Mouse (Mus musculus): Measurements from ENCODE around the gene Zdhhc19.

Zdhhc19 gene

DNA sequence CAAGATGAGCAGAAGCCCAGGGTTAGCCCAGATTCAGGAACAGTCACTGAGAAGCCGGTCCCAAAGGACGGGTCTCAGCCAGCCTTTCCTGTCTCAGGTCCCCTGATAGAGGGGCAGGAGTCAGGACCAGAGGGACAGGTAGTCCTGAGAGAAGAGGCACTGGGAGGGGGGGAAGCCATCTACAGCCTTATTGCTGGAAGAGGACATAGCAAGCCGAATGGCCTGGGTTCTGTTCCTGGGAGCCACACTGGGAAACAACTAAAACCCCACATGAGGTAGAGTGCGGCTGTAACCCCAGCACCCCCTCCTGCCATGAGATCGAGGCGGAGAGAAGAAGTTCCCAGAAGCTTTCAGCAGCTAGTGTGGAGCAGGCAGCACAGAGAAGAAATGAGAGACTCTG lies 17.9 kb downstream of the Zdhhc19 start:
- CTCF ChIA-PET: no interaction called here

DNA sequence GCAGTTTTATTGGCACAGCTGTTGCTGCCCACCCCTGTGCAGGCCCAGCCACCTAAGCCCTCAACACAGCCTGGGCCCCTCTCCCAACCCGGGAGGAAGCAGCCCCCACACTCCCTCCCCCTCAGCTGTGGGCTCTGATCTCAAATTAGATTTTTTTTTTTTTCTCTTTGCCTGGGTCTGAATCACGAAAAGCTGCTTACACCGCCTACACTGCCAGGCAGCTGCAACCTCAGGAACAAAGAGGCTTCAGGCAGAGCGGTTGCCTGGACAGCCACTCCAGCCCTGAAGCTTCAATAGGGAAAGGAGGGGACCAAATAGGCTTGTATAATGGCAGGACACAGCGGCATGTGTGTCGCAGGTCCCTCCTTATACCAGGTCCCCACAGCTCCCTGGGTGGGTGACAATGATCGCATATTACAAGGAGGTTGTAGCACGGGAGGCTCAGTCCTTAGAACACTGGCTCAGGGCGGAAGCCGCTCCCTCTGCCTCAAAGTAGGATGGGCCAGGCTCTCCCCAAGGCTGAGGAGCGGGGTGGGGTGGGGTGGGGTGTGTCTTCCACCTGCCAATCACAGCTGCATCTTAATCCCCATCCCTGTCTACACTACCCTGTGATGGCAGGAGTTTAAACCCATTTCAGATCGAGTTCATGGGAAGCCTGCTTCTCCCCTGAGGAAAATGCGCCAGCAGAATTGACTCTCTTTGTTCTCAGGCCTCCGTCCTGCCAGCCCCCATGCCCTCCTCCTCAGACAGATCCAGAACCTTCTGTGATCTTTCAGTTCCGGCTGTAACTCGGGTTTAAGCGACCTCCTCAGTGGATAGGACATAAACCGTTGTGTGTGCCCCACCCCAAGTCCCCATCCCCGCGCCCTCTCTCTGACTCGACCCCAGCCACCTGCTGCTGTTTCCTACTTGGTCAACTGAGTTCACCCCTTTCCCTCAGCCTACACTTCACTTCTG lies 20.2 kb downstream of the Zdhhc19 start:
- CTCF ChIA-PET: no interaction called here

DNA sequence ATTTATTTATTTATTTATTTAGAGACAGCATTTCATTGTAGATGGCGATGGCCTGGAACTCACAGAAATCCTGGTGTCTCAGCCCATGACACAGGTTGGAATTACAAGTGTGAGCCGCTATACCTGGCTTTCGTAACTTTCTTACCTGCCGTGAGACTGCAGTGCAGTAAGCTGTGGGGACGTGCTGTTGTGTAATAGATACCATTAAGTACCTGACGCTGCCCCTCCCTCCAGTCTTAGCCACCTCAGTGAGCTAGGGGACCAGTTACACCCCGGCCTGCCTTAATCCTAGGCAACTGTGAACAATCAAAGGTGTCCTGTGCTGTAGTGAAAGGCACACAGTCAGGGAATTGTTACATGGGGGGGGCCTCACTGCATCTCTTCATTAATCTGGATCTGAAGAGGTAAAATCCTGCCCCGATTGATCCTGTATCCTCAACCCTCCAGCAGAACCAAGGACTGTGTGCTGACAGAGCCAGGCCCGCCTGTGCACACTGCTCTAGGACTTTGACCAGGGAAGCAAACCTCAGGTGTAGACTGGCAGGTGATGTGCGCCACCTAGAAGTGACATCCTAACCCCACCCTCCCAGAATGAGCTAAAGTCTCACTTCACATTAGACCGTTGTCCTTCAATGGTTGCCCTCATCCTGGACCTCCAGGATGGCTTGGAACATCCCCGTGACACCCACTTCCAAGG lies 21.9 kb downstream of the Zdhhc19 start:
- CTCF ChIA-PET: interaction anchor here (0.6 kb wide), 2 partner anchors 17 to 1090 kb away, joined by 3 to 6 read pairs; no protein-coding TSS in a partner anchor

DNA sequence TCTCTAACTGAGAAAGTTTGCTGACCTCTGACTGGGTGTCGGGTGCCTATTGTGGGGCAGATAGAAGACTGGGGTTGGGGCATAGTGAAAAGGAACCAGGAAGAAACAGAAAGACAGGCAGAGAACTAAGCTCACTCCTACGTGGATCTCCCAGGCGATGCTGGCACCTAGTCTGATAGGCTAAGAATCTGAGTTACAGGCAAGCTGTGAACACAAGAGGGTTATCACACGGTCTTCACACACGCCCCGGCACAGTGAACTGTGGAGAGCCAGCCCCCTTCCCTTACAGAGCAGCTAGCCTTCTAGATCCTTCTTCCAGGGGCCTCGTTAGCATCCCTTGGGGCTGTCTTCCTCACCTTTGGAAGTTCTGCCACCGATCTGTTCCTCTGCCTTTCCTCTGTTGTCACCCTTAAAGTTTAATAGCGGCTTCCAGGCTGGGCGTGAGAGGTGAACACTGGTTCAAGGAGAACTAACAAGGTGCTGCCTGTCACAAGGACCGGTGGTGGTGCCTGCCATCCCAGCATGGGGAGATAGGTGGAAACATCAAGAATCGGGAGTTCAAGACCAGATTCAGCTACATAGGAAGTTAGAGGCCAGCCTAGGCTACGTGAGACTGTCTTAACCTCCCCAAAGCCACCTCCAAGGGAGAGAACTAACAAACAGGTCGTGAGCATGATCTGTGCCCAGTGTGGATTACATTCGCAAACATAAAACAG lies 23.7 kb downstream of the Zdhhc19 start:
- CTCF ChIA-PET: interaction anchor here (0.6 kb wide), 1 partner anchor 14 kb away, joined by 3 read pairs; no protein-coding TSS in a partner anchor

DNA sequence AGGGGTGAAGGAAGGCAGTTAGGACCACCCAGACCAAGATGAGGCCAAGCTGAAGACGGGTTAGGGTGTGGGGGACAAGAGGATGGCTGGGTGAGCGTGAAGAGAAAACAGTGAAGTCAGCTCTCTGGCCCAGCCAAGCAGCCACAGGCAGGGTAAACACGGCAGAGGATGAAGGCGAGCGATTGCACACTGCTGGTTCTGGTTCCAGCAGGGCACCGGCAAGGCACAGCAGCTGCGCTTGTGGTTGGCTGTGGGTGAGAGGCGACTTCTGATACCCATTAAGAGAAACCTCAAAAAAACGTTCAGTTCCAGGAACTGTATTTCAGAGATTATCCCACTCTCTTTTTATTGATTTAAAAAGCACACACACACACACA lies 24.3 kb downstream of the Zdhhc19 start:
- CTCF ChIA-PET: interaction anchor here (0.6 kb wide), 1 partner anchor 14 kb away, joined by 3 read pairs; no protein-coding TSS in a partner anchor

DNA sequence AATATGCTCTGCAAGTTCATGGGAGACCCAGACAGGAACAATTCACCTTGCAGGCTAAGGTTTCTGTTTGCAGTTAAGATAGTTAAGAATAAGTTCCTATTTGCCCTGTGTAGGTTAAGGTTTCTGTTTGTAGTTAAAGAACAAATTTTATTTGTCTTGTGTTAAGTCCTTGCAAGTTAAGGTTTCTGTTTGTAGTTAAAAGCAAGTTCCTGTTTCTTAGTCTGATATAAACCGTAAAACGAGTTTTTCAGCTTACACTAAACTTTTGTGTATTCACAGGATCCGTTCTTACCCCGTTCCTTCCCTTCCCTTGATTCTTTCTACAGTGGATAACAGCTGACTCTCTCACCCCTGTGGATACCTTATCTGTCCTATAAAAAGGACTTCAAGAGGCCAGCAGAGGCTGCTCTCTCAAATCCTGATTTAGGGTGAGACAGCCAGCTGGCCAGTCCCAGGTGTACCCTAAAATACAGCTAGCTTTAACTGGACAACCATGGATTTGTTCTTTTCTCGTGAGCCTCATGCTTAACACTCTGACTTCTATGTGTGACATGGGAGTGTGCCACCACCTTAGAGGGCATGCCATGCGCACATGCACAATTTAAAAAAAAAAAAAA lies 26.6 kb downstream of the Zdhhc19 start:
- CTCF ChIA-PET: no interaction called here

DNA sequence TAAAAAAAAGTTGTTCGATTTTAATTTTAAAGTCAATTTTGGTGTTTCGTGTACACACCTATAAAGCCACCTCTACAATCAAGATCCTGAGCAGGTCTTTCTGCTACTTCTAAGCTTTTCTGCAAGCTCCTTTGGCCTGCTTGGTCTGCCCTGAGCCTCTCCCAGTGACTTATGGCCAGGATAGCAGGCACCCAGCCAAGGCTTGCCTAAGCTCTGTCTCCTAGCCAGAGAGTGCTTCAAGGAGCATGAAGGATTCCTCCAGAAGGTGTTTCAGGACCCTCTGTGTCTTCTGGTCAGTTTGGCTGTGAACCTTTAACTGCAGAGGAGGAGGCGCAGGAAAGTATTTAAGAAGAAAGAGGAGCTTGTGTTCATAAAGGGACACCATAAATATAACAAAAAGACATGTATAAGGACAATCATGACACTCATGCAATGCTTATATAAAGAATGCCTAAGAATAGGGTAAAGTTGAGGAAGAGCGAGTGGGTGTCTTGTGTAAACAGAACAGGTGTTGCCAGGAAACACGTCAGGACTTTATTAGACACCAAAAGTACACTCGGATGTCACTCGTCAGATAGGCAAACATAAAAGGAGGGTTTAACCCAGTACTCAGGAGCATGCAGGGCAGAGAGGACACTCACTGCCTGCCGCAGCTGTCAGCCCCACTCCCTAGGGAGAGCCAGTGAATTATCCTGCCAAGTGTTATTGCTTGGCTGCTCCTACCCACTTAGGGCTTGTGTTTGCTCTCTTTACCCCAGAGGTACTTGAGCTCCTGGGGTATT lies 27.6 kb downstream of the Zdhhc19 start:
- CTCF ChIA-PET: no interaction called here

DNA sequence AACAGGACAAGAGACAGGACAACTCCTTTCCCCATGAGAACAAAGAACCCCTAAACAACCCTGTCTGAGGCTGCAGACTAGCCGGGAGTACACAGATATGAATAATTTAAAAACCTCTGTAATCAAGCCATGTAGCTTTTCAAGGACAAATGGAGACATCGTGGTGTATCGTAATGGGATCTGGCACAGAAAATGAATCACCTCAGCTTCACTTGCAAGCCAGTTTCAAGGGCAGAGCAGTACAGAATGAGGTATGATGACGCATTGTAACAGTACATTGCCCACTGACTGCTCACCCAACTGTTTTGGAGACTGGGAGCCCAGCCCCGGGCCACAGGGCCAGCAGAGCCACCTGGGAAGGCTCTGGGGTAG lies 28.2 kb downstream of the Zdhhc19 start:
- CTCF ChIA-PET: no interaction called here

DNA sequence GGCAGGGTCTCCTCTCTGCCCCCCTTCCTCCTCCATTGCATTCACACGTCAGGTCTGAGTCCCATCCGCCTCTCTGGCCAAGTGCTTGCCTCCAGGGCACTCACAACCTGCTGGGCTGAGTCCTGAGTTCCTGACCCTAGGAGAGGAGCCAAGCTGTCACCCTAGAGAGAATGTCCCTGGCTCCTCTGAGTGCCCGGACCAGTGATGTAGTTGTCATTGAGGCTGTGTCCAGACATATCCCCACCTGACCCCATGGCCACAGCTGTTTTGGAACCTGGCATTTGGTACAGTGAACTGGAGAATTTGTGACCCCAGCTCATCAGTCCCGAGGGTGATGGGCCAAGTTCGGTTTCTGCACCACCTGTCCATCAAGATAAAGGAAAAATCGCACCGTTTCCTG lies 30.8 kb downstream of the Zdhhc19 start:
- CTCF ChIA-PET: interaction anchor here (0.6 kb wide), 1 partner anchor 13 kb away, joined by 3 read pairs; no protein-coding TSS in a partner anchor

DNA sequence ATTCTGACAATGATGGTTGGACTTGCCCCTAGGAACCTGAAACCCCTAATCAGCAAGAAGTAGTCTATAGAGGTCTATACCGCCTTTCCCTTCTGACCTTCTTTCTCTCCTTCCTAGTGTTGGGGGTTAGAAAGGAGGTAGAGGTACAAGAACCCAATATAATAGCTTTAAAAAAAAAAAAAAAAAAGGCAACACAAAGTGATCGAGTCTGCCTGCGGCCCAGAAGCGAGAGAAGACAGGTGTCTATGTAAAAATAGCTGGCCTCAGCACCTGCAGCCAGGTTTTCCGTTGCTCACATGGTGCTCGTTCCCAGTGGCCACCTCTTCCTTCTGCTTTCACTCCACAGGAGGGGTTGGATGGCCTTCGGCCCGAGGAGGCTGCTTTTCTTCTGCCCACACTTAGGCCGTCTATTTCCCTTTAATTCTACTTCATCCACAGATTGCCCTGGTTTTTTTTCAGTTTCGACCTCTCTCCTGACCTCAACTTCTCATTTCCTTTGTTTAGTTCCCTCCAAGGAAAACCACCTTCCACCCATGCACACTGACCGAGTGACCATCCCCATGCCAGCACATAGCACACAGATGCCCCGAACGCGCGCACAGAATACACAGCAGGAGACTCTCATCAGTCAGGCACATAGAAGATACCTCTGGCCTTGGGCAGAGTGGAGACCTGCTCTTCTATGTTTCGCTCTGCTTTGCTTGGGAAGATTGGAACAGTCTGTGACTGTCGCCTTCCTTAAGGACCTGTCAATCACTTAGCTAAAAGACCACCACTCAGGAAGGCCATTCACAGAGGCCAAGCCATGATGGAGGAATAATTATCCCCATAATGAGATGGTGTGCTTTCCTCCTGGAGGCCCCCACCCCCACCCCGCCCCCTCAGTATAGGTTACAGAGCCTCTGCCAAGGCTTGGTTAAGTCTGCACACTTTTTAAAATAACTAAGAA lies 37.1 kb downstream of the Zdhhc19 start:
- CTCF ChIA-PET: interaction anchor here (0.6 kb wide), 3 partner anchors 13 to 1748 kb away, joined by 3 to 19 read pairs (median 4); no protein-coding TSS in a partner anchor

DNA sequence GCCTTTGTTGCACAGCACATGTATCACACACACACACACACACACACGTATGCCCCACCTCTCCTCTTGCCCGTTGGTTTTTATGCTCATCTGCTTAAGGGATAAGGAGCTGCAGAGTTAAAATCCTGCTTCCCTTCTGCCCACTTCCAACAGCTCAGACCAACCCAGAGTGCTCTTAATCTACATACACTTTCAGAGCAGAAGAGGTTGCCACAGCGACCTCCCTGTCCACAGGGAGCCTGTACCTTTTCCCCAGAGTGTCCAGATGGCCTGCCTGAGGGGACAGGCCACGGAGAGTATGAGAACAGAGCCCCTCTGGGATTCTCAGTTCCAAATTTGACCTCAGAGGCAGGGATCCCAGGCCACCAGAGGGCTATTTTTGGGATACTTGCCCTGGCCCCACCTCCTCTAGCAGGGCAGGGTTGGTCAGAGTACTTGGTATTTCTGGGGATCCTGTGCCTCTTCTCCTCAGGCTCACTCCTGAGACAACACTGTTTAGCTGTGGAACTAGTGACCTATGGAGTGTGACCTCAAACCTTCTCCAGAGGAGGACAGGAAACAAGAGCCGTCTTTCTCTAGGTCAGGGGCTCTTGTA lies 39.2 kb downstream of the Zdhhc19 start:
- CTCF ChIA-PET: interaction anchor here (0.7 kb wide), 2 partner anchors 17 to 43 kb away, joined by 6 to 12 read pairs; no protein-coding TSS in a partner anchor

DNA sequence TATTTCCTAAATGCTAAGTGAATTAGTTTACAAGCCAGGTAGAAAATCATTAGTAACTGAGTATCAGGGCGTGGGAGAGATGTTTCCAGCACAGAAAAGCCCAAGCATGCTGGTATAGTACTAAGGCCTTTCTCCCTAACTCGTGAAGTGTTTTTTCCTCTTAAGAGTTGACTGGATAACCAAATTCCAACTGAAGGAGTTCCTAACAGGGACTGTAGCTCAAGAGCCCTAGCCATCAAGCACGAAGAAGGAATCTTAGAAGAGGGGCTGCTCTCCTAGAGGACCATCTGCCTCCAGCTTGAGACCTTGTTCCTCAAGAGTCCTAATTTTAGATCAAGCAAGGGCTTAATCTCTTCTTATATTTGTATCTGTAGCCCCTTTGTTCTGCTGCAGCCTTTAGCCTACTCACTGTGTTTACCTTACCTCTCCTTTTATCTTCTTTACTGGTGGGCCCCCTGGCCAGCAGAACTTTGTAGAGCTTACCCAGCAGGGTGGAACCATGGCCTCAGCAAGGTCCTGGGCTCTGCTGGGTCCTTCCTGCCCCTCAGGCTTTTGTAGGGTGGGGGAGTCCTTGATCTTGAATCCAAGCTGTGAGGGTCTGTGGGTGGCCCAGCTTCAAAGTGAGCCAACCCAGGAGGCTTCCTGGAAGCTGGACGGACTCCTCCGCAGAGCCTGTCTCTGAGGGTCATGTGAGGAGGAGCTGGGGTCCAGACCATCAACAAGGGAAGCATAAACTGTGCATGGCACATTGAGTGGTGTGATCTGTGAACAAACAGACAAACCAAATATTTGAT lies 42.0 kb downstream of the Zdhhc19 start:
- CTCF ChIA-PET: interaction anchor here (0.7 kb wide), 1 partner anchor 27 kb away, joined by 4 read pairs; no protein-coding TSS in a partner anchor

DNA sequence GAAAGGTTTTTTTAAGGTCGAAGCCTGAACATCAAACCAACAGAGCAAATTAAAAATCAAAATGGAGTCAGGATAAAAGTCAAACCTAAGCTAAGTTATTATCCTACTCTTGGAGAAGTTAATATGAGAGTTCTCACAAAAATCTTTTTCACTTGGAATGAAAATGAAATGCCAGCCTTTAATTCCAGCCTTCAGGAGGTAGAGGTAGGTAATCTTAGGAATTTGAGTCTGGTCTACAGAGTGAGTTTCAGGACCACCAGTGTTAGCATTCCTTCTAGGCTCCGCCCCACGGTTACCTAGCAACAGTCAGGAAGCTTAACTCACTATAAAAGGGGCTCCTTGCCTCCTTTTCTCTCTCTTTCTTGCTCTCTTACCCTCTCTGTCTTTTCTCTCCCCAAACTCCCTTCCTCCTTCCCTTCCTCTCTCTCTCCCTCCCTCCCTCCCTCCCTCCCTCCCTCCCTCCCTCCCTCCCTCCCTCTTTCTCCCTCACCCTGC lies 42.7 kb downstream of the Zdhhc19 start:
- CTCF ChIA-PET: interaction anchor here (0.7 kb wide), 1 partner anchor 28 kb away, joined by 4 read pairs; no protein-coding TSS in a partner anchor

DNA sequence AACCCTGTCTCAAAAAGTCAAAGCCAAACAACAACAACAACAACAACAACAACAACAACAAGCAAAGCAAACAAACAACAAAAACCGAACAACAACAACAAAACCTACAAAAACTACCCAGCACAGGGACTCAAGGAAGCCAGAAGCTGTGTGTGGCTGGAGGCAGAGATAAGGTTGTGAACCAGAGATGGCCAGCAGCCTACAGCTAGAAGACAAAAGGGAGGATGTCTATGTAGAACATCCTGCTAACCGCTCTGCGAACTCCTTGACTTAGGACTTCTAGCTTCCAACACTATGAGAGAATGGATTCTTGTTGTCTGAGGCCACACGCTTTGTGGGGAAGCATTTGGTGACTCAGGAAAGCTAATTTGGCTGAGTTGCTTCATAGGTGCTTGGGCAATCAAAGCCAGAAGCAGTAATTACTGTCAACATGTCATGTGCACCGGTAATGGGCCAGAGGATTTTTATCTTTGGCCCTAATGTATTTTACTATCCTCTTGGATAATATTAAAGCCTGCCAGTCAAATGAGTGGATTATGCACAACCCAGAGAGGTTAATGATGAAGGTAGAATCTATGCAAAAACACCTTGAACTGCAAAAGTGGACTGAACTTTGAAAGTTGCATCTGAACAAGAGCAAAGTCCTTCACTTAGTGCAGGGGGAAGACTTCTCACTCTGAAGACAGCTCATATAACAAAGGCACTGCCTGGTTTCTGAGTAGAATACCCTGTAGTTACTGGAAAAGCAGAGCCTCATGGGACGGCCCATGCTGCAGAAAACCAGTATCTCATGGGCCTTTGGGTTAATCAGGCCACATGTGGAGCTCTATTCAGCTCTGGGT lies 45.5 kb downstream of the Zdhhc19 start:
- CTCF ChIA-PET: no interaction called here

DNA sequence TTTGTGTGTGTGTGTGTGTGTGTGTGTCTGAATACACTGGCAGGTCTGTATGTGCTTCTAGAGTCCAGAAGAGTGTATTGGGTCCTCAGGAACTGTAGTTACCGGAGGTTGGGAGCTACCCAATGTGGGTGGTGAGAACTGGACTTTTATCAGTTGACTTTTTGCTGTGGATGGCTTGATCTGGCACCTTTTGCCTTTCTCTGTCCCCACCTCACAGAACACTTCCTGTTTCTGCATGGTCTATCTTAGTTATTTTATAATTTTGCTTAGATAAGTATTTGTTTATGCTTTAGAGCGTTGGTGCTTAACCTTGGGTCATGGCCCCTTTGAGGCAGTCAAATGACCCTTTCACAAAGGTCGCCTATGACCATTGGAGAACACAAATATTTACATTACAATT lies 47.4 kb downstream of the Zdhhc19 start:
- CTCF ChIA-PET: interaction anchor here (0.9 kb wide), 1 partner anchor 559 kb away, joined by 3 read pairs; no protein-coding TSS in a partner anchor

DNA sequence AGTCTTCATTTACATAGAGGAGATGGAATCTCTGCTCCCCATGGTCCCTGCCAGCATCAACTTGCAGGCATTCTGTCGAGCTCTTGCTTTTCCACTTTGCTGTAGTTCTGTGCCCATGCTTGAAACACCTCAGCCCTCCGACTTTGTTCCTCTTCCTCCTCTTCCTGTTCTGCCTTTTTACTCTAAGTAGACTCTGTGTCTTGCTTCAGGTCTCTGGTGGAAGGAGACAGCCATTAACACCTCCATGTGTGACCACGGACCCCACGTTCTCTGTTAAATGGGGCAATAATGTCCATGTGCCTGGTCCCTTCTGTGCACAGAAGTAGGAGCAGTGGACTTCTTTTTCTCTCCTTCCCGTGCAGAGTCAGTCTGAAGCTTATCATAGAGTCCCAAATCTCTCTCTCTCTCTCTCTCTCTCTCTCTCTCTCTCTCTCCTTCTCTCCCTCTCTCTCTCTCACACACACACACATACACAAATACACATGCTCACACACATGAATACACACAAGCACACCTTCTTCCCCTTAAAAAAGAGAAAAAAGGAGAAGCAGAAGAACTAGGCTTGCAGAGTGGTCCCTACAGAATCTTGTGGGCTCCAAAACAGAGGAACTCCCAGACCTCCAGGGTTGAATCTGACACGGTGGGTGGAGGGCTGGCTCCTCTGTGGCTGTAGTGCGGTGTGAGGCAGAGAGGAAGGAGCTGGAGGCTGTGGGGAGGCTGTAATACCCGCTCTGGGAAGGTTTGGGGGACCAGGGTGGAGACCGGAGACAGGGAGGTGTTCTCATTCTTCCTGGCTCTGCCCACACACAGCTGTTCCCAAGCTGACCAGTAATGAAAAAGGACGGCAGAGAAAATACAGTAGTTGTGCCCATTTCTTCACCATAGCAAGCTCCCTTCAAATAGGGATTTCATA lies 51.3 kb downstream of the Zdhhc19 start:
- CTCF ChIA-PET: interaction anchor here (0.6 kb wide), 1 partner anchor 73 kb away, joined by 4 read pairs; no protein-coding TSS in a partner anchor
